Mouse (Mus musculus) neural tube, embryonic 15.5 days (tissue): ENCODE results near the gene Eif4e2. TPM values are rescaled to one million over a fixed set of nuclear protein-coding genes. Genes with fewer than 3 reads are reported as not detected.

Source experiments
- ATAC-seq: fragments of 200-750 bp; cut with Nextera tagmentation; 2 replicates; pipeline ENCODE4 v1.8.0; 2017; ENCODE audit warnings: mild to moderate bottlenecking, moderate TSS enrichment, moderate library complexity; ENCODE audit not compliant: low FRiP score
- H3K27ac ChIP-seq: fragments of 300-500 bp; sonication (generic); replicated peaks from 2 replicates; pipeline ENCODE4 v1.5.1; 2015; ENCODE audit warnings: mild to moderate bottlenecking, inconsistent platforms
- H3K27me3 ChIP-seq: fragments of 300-500 bp; sonication (generic); replicated peaks from 2 replicates; pipeline ENCODE4 v1.6.1; 2015; ENCODE audit warnings: inconsistent platforms
- H3K36me3 ChIP-seq: fragments of 300-500 bp; sonication (generic); 2 replicates; pipeline ENCODE4 v1.6.1; 2015; ENCODE audit warnings: inconsistent platforms
- H3K4me1 ChIP-seq: fragments of 300-500 bp; sonication (generic); 2 replicates; pipeline ENCODE4 v1.6.1; 2015; ENCODE audit warnings: inconsistent platforms
- H3K4me2 ChIP-seq: fragments of 300-500 bp; sonication (generic); 2 replicates; pipeline ENCODE4 v1.6.1; 2015; ENCODE audit warnings: inconsistent platforms, mild to moderate bottlenecking, moderate library complexity
- H3K4me3 ChIP-seq: fragments of 300-500 bp; sonication (generic); replicated peaks from 2 replicates; pipeline ENCODE4 v1.5.1; 2015; ENCODE audit warnings: mild to moderate bottlenecking, inconsistent platforms
- H3K9ac ChIP-seq: fragments of 300-500 bp; sonication (generic); replicated peaks from 2 replicates; pipeline ENCODE4 v1.6.1; 2015; ENCODE audit warnings: mild to moderate bottlenecking, inconsistent platforms
- H3K9me3 ChIP-seq: fragments of 300-500 bp; sonication (generic); replicated peaks from 2 replicates; pipeline ENCODE4 v1.6.1; 2016; ENCODE audit warnings: inconsistent platforms
- whole genome bisulfite sequencing: fragments of 180-500 bp; shearing (Covaris S2); methylation state at CpG from one replicate; pipeline ENCODE4 v1.1.7; 2015; ENCODE audit warnings: mixed read lengths; 5-methylcytosine and 5-hydroxymethylcytosine counted together
- polyA plus RNA-seq: library from polyadenylated mRNA; unstranded; fragments of >200 nt; fragmentation: Nextera tagmentation; extraction: Ambion mirVana; gene quantifications from 2 replicates; pipeline ENCODE4 v1.2.1, GENCODE M21; 2015

Eif4e2 gene
- polyA plus RNA-seq, 1 experiment from 2014 or later = 93.4 TPM

DNA sequence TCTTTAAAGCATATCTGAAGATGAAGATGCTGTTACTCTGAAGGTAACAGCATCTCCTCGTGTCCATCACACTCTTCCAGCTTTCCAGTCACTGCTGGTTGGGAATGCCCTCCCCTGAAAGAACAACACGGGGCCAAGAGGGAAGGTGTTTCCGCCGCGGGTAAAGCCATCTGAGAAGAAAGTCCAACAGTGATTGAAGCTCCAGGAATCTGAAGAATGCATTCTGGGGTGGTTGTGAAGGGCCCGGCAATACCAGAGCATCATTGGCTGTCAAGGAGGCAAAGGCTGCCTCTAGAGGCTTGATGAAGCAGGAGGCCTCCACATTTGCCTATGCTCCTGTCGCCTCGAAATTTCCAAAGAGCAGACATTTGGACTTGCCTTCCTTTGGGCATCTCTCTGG lies 25.3 kb downstream of the Eif4e2 start:
- H3K4me1 ChIP-seq = no peaks in the 10 kb centered on the region
- H3K27ac ChIP-seq = no peak overlapping the region
- H3K27me3 ChIP-seq = no peaks in the 10 kb centered on the region
- H3K36me3 ChIP-seq = peaks cover 53% of the 10 kb centered on the region
- no peak overlapping the region for H3K4me3 ChIP-seq
- H3K9me3 ChIP-seq = no peaks in the 10 kb centered on the region
- no peak overlapping the region for H3K4me2 ChIP-seq
- 82% methylated on average over 8 of the region's 8 CpGs for WGBS
- ATAC-seq = no peak
- H3K9ac ChIP-seq = no peak overlapping the region

DNA sequence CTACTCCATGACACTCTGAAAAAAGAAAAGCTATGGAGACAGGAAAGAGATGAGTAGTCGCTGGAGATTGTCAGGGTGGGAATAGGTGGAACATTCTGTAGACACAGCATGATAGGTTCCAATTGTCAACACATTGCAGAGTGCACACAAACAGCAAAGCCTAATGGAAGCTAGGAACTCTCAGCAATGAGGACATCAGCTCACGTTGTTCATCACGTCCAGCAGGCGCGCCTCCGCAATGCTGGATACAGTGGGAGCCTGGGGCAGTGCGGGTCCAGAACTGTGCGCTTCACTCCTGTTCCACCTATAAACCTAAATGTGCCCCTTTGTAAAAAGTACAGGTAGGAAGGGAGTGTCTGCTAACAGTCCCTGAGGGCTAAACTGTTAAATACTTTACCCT lies 29.3 kb downstream of the Eif4e2 start:
- no peak for ATAC-seq
- Histone ChIP-seq H3K27me3 (no peaks in the 10 kb centered on the region), H3K4me2 (no peak overlapping the region), H3K9ac (no peak overlapping the region), H3K27ac (no peak overlapping the region), H3K9me3 (no peaks in the 10 kb centered on the region), H3K4me1 (peaks cover 3% of the 10 kb centered on the region; the same call in 1 of the 2 replicates), H3K4me3 (no peak overlapping the region), H3K36me3 (peaks cover 18% of the 10 kb centered on the region)
- WGBS = 90% methylated on average over 8 of the region's 8 CpGs

DNA sequence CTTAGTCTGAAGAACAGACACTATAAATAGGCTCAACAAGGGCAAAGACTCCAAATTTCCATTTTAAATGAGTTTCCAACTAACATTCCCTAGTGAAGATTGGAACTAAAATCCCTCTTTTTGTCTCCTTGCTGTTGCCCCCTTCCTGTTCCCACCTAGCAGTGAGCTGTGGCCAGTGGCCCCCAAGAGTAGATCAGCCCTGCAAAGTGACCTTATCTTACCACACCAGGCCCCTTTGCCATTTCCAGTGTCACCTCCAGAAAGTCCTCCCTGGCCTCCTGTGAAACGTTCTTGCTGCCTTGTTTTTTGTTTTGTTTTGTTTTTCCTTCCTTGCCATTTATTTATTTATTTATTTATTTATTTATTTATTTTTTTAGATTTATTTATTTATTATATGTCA lies 31.7 kb downstream of the Eif4e2 start:
- no peak for ATAC-seq

DNA sequence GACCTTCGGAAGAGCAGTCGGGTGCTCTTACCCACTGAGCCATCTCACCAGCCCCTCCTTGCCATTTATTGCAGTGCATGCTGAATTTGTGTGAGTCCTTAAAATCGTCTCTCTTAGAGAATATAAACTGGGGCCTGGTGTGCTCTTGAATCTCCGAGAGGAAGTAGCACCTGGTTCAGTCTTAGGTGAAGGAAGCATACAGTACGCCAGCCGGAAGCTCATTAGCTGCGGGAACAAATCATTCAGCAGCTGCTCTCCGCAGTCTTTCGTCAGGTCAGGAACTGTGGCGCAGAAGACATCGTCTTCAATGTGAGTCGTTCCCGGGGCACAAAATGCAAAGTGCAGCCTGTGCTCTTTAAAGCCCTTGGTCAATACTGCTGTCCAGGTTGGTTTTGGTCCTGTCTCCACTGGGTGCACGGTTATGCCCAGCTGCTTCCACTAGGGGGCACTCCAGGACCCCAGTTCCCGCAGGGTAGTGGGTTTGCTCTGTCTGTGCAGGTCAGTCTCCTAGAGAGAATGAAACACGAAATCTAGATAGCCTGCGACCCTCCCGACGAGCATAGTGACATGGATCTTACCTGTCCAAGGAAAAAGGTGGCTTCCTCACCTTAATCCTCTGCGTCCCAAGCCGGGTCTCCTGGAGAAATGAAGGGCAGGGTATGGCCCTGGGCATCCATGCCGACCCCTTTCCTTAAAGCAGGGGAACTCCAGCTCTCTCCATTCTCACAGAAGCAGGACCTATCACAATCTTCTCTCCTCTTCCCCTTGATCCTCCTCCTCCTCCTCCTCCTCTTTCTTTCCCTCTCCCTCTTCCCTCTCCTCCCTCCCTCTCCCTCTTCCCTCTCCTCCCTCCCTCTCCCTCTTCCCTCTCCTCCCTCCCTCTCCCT lies 32.5 kb downstream of the Eif4e2 start:
- no peak overlapping the region for H3K27ac ChIP-seq
- no peak overlapping the region for H3K9ac ChIP-seq
- H3K27me3 ChIP-seq = no peaks in the 10 kb centered on the region
- H3K36me3 ChIP-seq = no peaks in the 10 kb centered on the region
- peaks cover 3% of the 10 kb centered on the region; the same call in 1 of the 2 replicates for H3K4me1 ChIP-seq
- no peaks in the 10 kb centered on the region for H3K9me3 ChIP-seq
- H3K4me2 ChIP-seq = peak overlapping the region; percentile 44
- H3K4me3 ChIP-seq = peak overlapping the region; percentile 19
- 26% methylated on average over 22 of the region's 22 CpGs for WGBS
- peak; percentile 88 for ATAC-seq

More for the DNA sequence above, 31.7 kb downstream of the Eif4e2 start:
- peaks cover 3% of the 10 kb centered on the region; the same call in 1 of the 2 replicates for H3K4me1 ChIP-seq
- H3K27ac ChIP-seq = no peak overlapping the region
- no peaks in the 10 kb centered on the region for H3K27me3 ChIP-seq
- H3K4me3 ChIP-seq = no peak overlapping the region
- no peak overlapping the region for H3K9ac ChIP-seq
- no peak overlapping the region for H3K4me2 ChIP-seq
- H3K36me3 ChIP-seq = no peaks in the 10 kb centered on the region
- no peaks in the 10 kb centered on the region for H3K9me3 ChIP-seq
- WGBS = 53% methylated on average over 1 of the region's 1 CpGs

DNA sequence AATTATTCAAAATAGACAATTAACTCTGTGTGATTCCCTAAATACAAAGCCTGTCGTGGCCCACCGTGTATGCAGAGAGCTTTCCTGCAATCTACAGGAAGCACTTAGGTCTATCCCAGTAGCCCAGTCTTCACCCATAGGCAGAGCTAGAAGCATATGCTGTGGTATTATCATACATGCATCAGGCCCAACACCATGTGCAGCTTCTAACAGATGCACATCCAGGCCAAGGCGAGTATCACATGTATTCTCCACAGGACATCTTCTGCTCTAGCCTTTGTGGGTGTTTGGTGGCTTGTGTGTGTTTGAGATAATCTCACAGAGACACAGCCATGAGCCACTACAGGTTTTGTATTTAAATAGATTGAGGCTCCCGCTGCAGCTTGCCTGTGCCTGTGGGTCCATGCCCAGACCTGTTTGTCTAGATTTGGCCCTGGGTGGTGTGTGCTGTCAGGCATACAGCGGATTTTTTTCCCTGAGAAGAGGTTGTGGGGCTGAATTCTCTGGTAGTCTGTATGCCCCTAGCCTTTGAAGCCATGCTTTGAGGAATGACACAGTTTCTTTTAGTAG lies 38.4 kb downstream of the Eif4e2 start:
- no peak overlapping the region for H3K27ac ChIP-seq
- no peak overlapping the region for H3K4me2 ChIP-seq
- no peaks in the 10 kb centered on the region for H3K4me1 ChIP-seq
- H3K9ac ChIP-seq = no peak overlapping the region
- H3K36me3 ChIP-seq = no peaks in the 10 kb centered on the region
- 51% methylated on average over 5 of the region's 5 CpGs for WGBS
- H3K9me3 ChIP-seq = no peaks in the 10 kb centered on the region
- H3K27me3 ChIP-seq = no peaks in the 10 kb centered on the region
- ATAC-seq = no peak
- H3K4me3 ChIP-seq = no peak overlapping the region

DNA sequence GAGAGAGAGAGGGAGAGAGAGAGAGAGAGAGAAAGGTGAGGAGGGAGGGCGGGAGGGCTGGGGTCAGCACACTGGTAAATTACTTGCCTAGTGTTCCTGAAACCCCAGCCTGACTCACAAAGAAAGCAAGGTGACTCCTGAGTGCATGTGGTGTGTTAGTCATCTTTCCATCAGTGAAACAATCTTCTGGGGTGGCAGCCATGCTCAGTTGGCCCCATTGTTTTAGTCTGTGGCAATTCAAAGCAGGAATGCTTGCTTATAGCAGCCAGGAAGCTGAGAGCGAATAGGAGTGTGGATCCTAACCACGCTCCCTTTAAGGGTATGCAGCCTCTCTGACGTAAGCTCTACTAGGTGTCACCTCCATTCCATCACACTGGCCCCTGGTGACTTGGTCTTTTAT lies 41.5 kb downstream of the Eif4e2 start:
- 72% methylated on average over 4 of the region's 4 CpGs for WGBS
- ATAC-seq = no peak

DNA sequence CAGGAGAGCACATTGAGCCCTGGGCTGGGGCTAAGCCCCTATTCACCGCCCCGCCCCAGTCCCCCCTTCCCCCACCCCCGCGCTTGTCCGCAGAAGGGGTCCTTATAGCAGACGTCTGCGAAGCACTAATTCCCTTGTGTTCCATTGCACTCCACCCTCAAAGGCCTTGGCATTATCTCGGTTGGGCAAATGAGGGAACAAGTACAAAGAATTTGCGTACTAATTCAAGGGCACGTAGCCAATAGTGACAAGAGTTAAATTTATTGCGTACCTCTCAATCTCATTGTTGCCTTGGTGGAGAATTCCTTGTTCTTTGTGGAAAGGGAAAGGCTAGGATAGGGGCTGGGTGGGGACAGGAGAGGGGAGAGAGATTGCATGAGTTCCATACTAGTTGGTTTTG lies 44.0 kb downstream of the Eif4e2 start:
- ATAC-seq = no peak
- peaks cover 15% of the 10 kb centered on the region for H3K27me3 ChIP-seq
- no peaks in the 10 kb centered on the region for H3K9me3 ChIP-seq
- no peaks in the 10 kb centered on the region for H3K36me3 ChIP-seq
- H3K4me3 ChIP-seq = no peak overlapping the region
- H3K4me2 ChIP-seq = no peak overlapping the region
- H3K9ac ChIP-seq = no peak overlapping the region
- no peak overlapping the region for H3K27ac ChIP-seq
- no peaks in the 10 kb centered on the region for H3K4me1 ChIP-seq
- WGBS = 7% methylated on average over 11 of the region's 11 CpGs

More for the DNA sequence above, 41.5 kb downstream of the Eif4e2 start:
- Histone ChIP-seq H3K36me3 (no peaks in the 10 kb centered on the region), H3K4me2 (no peak overlapping the region), H3K27ac (no peak overlapping the region), H3K9ac (no peak overlapping the region), H3K4me3 (no peak overlapping the region), H3K9me3 (no peaks in the 10 kb centered on the region), H3K27me3 (peaks cover 3% of the 10 kb centered on the region; the same call in 1 of the 2 replicates), H3K4me1 (no peaks in the 10 kb centered on the region)

DNA sequence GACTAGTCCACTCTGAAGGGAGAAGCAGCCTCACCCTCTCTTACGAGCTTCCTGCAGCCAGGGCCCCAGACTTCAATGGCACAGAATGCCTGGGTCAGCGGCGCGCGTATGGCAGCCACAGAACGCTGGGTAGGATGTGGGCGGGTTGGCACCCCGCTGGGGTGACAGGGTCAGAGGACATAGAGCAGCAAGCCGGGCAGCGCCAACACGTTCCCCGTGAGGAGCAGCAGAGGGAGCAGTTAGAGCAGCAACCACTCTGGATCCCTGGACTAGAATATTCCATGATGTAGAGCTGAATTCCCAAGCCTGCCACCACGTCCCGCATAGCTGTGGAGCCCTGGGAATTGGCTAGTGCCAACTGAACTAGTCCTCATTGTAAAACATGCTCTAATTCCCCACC lies 44.8 kb downstream of the Eif4e2 start:
- Histone ChIP-seq H3K4me3 (no peak overlapping the region), H3K4me1 (peaks cover 6% of the 10 kb centered on the region), H3K9me3 (no peaks in the 10 kb centered on the region), H3K9ac (no peak overlapping the region), H3K36me3 (no peaks in the 10 kb centered on the region), H3K27ac (no peak overlapping the region), H3K4me2 (no peak overlapping the region), H3K27me3 (peaks cover 22% of the 10 kb centered on the region)
- ATAC-seq = no peak
- WGBS = 12% methylated on average over 14 of the region's 14 CpGs

DNA sequence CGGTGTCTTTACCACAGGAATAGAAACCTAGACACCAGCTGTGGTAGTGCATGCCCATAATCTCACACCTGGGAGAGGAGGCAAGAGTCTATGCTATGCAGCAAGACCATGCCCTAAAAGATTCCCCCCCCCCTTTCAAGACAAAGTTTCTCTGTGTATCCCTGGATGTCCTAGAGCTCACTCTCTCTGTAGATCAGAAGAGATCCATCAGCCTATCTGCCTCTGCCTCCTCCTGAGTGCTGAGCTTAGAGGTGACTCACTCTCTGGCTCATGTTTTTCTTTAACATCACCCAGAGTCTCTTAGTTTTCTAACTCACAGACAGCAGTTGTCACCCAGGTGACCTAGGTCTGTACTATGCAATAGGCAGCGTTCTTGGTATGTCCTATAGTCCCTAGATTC lies 45.6 kb downstream of the Eif4e2 start:
- Histone ChIP-seq H3K4me3 (no peak overlapping the region), H3K36me3 (no peaks in the 10 kb centered on the region), H3K4me1 (peaks cover 14% of the 10 kb centered on the region), H3K9ac (no peak overlapping the region), H3K27ac (no peak overlapping the region), H3K27me3 (peaks cover 31% of the 10 kb centered on the region), H3K4me2 (no peak overlapping the region), H3K9me3 (no peaks in the 10 kb centered on the region)
- WGBS = 87% methylated on average over 2 of the region's 2 CpGs
- ATAC-seq = no peak

DNA sequence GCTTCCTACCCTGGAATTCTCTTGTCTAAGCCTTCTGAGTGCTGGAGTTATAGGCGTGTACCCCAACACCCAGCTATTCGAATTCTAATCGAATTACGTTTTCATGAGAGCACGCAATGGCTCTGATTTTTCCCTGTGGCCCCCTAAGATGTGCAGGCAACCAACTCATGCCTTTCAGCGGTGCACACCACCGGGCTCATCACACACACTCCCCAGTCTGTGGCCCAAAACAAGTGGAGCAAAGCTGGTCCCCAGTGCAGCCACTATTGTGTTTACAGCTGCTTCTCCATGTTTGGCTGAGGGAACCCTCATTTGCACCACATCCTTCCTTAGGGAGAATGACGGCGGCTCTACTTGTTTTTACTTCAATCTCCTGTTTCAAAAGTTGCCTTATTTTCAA lies 49.5 kb downstream of the Eif4e2 start:
- Histone ChIP-seq H3K4me1 (peaks cover 30% of the 10 kb centered on the region), H3K9ac (no peak overlapping the region), H3K9me3 (no peaks in the 10 kb centered on the region), H3K4me2 (peak overlapping the region; percentile 99), H3K27ac (no peak overlapping the region), H3K36me3 (no peaks in the 10 kb centered on the region), H3K4me3 (no peak overlapping the region), H3K27me3 (peaks cover 62% of the 10 kb centered on the region)
- 3% methylated on average over 9 of the region's 9 CpGs for WGBS
- no peak for ATAC-seq

DNA sequence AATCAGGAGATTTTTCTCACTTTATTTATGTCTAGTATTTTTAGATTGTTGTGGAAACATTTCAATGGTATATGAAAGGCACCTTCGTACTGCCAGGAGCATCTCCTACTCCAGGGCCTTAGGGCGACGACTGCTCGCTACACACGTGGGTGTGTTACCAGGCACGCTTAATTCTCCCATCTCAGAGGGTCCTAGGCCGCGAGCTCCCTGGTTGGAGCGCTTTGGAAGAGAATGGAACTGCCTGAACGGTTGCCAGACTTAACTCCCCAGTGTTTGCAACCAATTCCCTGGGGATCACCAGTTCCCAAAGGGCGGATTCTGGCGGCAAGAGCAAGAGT lies 50.1 kb downstream of the Eif4e2 start:
- H3K9me3 ChIP-seq = no peaks in the 10 kb centered on the region
- ATAC-seq = no peak; the same call in 1 of the 2 replicates
- WGBS = under 1% methylated on average over 12 of the region's 12 CpGs
- H3K36me3 ChIP-seq = no peaks in the 10 kb centered on the region
- H3K9ac ChIP-seq = peak overlapping the region; percentile 51; the same call in 1 of the 2 replicates
- no peak overlapping the region for H3K27ac ChIP-seq
- peaks cover 59% of the 10 kb centered on the region for H3K27me3 ChIP-seq
- H3K4me3 ChIP-seq = peak overlapping the region; percentile 48
- H3K4me2 ChIP-seq = peak overlapping the region; percentile 99
- peaks cover 30% of the 10 kb centered on the region for H3K4me1 ChIP-seq
